Mouse (Mus musculus) left cerebral cortex, postnatal 25 days (tissue): ENCODE measurements around the gene Gm8206. TPM values are rescaled to one million over a fixed set of nuclear protein-coding genes. Genes with fewer than 3 reads are reported as not detected.
"Not testable (repeated sequence)": the region's sequence is repeated elsewhere in the genome, so short reads cannot be mapped to it uniquely, and the experiment has no call there.

Experiments used
- DNase-seq, 2 experiments: peaks; one replicate each; pipeline ENCODE4 v3.0.0; 2022; ENCODE audit warnings: low spot score in 2 of 2, mixed read lengths in 1 of 2
- intact Hi-C: fragments of 180-260 bp; cut with DNase I; formaldehyde crosslinking; loops from one replicate; pipeline ENCODE4 v1.15.1; 2025
- total RNA-seq, 2 experiments: library from RNA; stranded (reverse); gene quantifications; 2 replicates each; pipeline ENCODE4 v1.2.3; 2021

Gm8206 gene
- not detected for total RNA-seq

DNA sequence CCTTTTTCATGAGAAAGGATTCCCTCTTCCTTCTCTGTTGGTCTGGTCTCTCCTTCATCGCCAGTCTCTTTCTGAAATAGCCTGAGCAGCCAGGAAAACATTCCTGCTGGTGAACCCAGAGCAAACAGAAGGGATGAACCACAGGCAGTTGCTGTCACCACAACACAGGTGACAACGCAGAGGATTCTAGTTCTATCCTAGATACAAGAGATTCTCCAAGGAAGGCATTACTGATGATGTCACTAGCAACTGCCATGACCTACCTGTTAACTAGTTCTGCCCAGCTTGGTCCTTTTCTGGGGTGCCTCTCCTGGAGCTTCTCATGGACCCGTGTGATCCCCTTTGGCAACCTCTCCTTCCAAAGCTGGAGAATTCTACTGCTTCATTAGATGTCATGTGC, at the start of gene Gm8206:
Gene Gm8206 (minus strand): TSS at position 101 of the 400 bp plus-strand sequence.
- DNase-seq, intact Hi-C loops: not testable (repeated sequence)

DNA sequence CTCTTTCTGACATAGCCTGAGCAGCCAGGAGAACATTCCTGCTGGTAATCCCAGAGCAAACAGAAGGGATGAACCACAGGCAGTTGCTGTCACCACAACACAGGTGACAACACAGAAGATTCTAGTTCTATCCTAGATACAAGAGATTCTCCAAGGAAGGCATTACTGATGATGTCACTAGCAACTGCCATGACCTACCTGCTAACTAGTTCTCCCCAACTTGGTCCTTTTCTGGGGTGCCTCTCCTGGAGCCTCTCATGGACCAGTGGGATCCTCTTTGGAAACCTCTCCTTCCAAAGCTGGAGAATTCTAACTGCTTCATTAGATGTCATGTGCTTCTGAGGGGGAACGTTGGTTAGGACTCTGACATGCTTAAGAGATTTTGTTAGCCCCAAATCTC, 32.0 kb upstream of the Gm8206 start, which contains the start of gene Gm3476:
Gene Gm3476 (minus strand): TSS at position 101 of the 400 bp plus-strand sequence.
- DNase-seq, intact Hi-C loops: not testable (repeated sequence)

DNA sequence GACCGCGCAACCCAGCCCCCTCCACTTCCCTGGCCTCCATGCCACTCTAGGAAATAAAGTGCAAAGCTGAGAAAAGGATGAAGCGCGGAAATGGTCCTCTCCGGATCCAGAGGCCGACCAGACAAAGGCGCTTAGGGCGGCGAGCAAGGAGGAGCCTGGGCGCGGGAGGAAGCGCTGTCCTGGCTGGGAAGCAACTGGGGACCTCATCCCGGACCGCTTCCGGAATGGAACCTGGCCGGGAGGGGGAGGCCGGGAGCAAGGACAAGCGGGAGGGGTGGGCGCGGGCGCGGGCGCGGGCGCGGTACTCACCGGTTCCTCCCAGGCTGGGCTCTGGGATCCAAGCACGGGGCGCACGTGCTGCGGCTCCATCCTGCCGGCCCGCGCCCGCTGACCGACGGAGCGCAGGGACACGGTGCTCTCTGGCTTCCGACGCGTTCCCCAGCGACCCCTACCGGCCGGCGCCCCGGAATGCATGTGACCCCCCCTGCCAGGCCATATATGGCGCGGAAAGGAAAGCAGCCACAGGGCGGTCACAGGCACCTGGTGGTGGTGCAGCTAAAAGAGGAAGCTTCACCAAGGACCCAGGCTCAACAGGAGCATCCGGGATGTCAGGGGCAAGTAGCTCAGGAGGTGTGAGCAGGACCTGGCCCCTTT, 14.7 kb upstream of the Gm8206 start, which contains the start of gene Gm3468:
Gene Gm3468 (minus strand): TSS at position 394 of the 654 bp plus-strand sequence.
- peak; percentile 23 to 30 for DNase-seq
- intact Hi-C loops: not testable (repeated sequence)

DNA sequence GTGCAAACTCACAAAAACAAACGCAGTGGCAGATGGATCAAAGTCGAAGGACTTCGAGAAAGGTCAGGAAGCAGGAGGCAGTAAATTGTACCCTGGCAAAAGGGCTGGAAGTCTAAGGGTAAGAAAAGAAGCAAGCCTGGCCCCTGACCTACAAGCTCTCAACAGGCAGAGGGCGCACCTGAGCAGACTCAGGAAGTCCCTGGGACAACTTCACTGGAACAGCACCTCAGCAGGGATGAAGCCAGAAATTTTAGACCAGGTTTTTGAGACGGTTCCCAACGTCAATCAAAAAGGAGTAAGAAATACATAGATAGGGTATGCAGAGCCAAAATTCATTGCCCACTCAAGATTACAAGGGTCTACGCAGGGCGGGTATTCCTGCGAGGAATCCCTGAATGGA, 13.8 kb upstream of the Gm8206 start:
- DNase-seq, intact Hi-C loops: not testable (repeated sequence)

DNA sequence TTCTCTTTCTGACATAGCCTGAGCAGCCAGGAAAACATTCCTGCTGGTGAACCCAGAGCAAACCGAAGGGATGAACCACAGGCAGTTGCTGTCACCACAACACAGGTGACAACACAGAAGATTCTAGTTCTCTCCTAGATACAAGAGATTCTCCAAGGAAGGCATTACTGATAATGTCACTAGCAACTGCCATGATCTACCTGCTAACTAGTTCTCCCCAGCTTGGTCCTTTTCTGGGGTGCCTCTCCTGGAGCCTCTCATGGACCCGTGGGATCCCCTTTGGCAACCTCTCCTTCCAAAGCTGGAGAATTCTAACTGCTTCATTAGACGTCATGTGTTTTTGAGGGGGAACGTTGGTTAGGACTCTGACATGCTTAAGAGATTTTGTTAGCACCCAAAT, 35.6 kb downstream of the Gm8206 start, which contains the start of gene Gm6337:
Gene Gm6337 (minus strand): TSS at position 101 of the 400 bp plus-strand sequence.
- DNase-seq, intact Hi-C loops: not testable (repeated sequence)

DNA sequence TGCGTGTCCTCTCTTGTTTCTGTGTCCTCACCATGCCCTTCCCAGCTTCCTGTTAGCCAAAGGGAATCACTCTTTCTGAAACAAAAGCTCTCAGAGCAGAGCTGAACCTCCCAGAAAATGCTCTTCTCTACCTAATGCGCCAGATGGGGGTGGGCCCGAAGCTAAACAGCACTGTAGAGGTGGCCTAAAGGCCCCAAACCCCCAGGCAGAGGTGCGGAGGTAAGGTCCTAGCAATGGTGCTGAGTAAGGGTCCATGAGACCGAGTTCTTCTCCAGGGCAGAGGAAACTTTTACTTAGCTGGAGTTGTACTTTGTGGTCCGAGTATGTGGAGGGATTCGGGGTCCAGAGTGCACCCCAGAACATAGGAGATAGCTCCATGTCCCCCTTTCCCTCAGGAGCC, 106.6 kb downstream of the Gm8206 start:
- intact Hi-C loops, DNase-seq: not testable (repeated sequence)

DNA sequence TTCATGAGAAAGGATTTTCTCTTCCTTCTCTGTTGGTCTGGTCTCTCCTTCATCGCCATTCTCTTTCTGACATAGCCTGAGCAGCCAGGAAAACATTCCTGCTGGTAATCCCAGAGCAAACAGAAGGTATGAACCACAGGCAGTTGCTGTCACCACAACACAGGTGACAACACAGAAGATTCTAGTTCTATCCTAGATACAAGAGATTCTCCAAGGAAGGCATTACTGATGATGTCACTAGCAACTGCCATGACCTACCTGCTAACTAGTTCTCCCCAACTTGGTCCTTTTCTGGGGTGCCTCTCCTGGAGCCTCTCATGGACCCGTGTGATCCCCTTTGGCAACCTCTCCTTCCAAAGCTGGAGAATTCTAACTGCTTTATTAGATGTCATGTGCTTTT, 114.7 kb downstream of the Gm8206 start, which contains the start of gene Gm3453:
Gene Gm3453 (minus strand): TSS at position 101 of the 400 bp plus-strand sequence.
- intact Hi-C loops, DNase-seq: not testable (repeated sequence)

Other genes starting within 250 kb of the Gm8206 start
- under 1 TPM; 0.78 to 0.96 TPM for gene Gm8237, start 213.6 kb downstream of the Gm8206 start, total RNA-seq
- gene Gm3248, start 132.2 kb downstream of the Gm8206 start, total RNA-seq: under 1 TPM; 0.41 to 0.76 TPM
- gene Gm3453, start 114.8 kb downstream of the Gm8206 start, total RNA-seq: not detected
- not detected for gene Gm6337, start 35.7 kb downstream of the Gm8206 start, total RNA-seq
- 1 to 10 TPM; 1.1 to 1.2 TPM for gene Gm3468, start 14.7 kb upstream of the Gm8206 start, total RNA-seq
- gene Gm3476, start 31.9 kb upstream of the Gm8206 start, total RNA-seq: not detected
- gene Gm21560, start 125.3 kb upstream of the Gm8206 start, total RNA-seq: under 1 TPM; 0.78 TPM
- 1 to 10 TPM; 1.5 to 2.1 TPM for gene Gm3411, start 193.3 kb upstream of the Gm8206 start, total RNA-seq
- not detected for gene Gm21103, start 210.9 kb upstream of the Gm8206 start, total RNA-seq
- not detected for gene Gm3618, start 249.7 kb upstream of the Gm8206 start, total RNA-seq